Mouse (Mus musculus) testis, adult 2 months (tissue): ENCODE measurements around the gene Bace1. TPM values are rescaled to one million over a fixed set of nuclear protein-coding genes. Genes with fewer than 3 reads are reported as not detected.

Experiments
- H3K27ac ChIP-seq: fragments of 200-500 bp; 2 replicates; pipeline ENCODE4 v1.5.1; 2012; ENCODE audit warnings: low read depth, low read length; ENCODE audit not compliant: control insufficient read depth, insufficient read depth
- H3K27me3 ChIP-seq: fragments of 200-500 bp; 2 replicates; pipeline ENCODE4 v1.6.1; 2012; ENCODE audit warnings: mild to moderate bottlenecking, low read length, moderate library complexity; ENCODE audit not compliant: control insufficient read depth, insufficient read depth
- H3K36me3 ChIP-seq: fragments of 200-500 bp; 2 replicates; pipeline ENCODE4 v1.6.1; 2012; ENCODE audit warnings: mild to moderate bottlenecking, low read length; ENCODE audit not compliant: control insufficient read depth, insufficient read depth
- H3K4me1 ChIP-seq: fragments of 200-500 bp; 2 replicates; pipeline ENCODE4 v1.6.1; 2012; ENCODE audit warnings: low read length; ENCODE audit not compliant: control insufficient read depth, insufficient read depth
- H3K4me3 ChIP-seq: fragments of 200-500 bp; 2 replicates; pipeline ENCODE4 v1.5.1; 2012; ENCODE audit warnings: low read depth, mild to moderate bottlenecking, low read length, moderate library complexity, mixed read lengths; ENCODE audit not compliant: control insufficient read depth
- CTCF ChIP-seq: fragments of 200-500 bp; IDR thresholded peaks from 2 replicates; pipeline ENCODE4 v1.5.1; 2012; ENCODE audit warnings: low read depth, mild to moderate bottlenecking, inconsistent platforms, low read length, moderate library complexity; ENCODE audit not compliant: control insufficient read depth, insufficient read depth, insufficient replicate concordance
- POLR2A ChIP-seq: fragments of 200-500 bp; IDR thresholded peaks from 2 replicates; pipeline ENCODE4 v1.6.1; 2012; ENCODE audit warnings: low read depth, mild to moderate bottlenecking, inconsistent platforms, low read length, moderate library complexity; ENCODE audit not compliant: control insufficient read depth
- polyA plus RNA-seq: library from polyadenylated mRNA; depleted of rRNA; stranded (reverse); fragments of >200 nt; gene quantifications from 2 replicates; pipeline ENCODE4 v1.2.3, GENCODE M21; 2012

Gene Bace1
- polyA plus RNA-seq, 1 experiment, result 0.75 TPM

GRCm38 (mm10) chr9:45799402-45799801 lies 39.0 kb upstream of the Bace1 start:
- Histone ChIP-seq H3K36me3 (no peaks in the 10 kb centered on the region; the same call in 1 of the 2 replicates), H3K27ac (no peak overlapping the region), H3K4me3 (no peak overlapping the region)

GRCm38 (mm10) chr9:45803070-45803774 lies 35.2 kb upstream of the Bace1 start:
- Histone ChIP-seq H3K4me1 (no peaks in the 10 kb centered on the region), H3K4me3 (no peak overlapping the region), H3K27ac (no peak overlapping the region), H3K27me3 (no peaks in the 10 kb centered on the region), H3K36me3 (no peaks in the 10 kb centered on the region; the same call in 1 of the 2 replicates)
- TF ChIP-seq CTCF, result no peak
- no peak for TF ChIP-seq POLR2A

More at GRCm38 (mm10) chr9:45799402-45799801, 39.0 kb upstream of the Bace1 start:
- TF ChIP-seq POLR2A, result no peak
- TF ChIP-seq CTCF, result no peak
- Histone ChIP-seq H3K27me3 (no peaks in the 10 kb centered on the region), H3K4me1 (no peaks in the 10 kb centered on the region)

GRCm38 (mm10) chr9:45806847-45807246 lies 31.5 kb upstream of the Bace1 start:
- no peaks in the 10 kb centered on the region for H3K27me3 ChIP-seq
- no peaks in the 10 kb centered on the region; the same call in 1 of the 2 replicates for H3K36me3 ChIP-seq
- H3K4me3 ChIP-seq, result no peak overlapping the region
- H3K4me1 ChIP-seq, result no peaks in the 10 kb centered on the region
- no peak overlapping the region for H3K27ac ChIP-seq
- no peak for TF ChIP-seq POLR2A
- no peak for TF ChIP-seq CTCF

- Histone ChIP-seq H3K4me1 (no peaks in the 10 kb centered on the region), H3K4me3 (no peak overlapping the region), H3K36me3 (no peaks in the 10 kb centered on the region; the same call in 1 of the 2 replicates), H3K27me3 (no peaks in the 10 kb centered on the region), H3K27ac (no peak overlapping the region)
- TF ChIP-seq POLR2A (no peak), CTCF (no peak)
Observed at GRCm38 (mm10) chr9:45807337-45807736, 31.0 kb upstream of the Bace1 start.

GRCm38 (mm10) chr9:45807761-45808160 lies 30.6 kb upstream of the Bace1 start:
- Histone ChIP-seq H3K36me3 (no peaks in the 10 kb centered on the region; the same call in 1 of the 2 replicates), H3K27me3 (no peaks in the 10 kb centered on the region), H3K27ac (no peak overlapping the region), H3K4me3 (no peak overlapping the region), H3K4me1 (no peaks in the 10 kb centered on the region)
- TF ChIP-seq POLR2A (no peak), CTCF (no peak)

GRCm38 (mm10) chr9:45811946-45812345 lies 26.4 kb upstream of the Bace1 start:
- Histone ChIP-seq H3K27ac (no peak overlapping the region), H3K27me3 (no peaks in the 10 kb centered on the region), H3K36me3 (no peaks in the 10 kb centered on the region; the same call in none of the 2 replicates), H3K4me1 (no peaks in the 10 kb centered on the region), H3K4me3 (no peak overlapping the region)
- no peak for TF ChIP-seq CTCF
- TF ChIP-seq POLR2A, result no peak

GRCm38 (mm10) chr9:45815113-45815512 lies 23.3 kb upstream of the Bace1 start:
- no peaks in the 10 kb centered on the region for H3K4me1 ChIP-seq
- no peak overlapping the region for H3K27ac ChIP-seq
- TF ChIP-seq CTCF (no peak), POLR2A (no peak)
- no peaks in the 10 kb centered on the region; the same call in none of the 2 replicates for H3K36me3 ChIP-seq
- no peaks in the 10 kb centered on the region for H3K27me3 ChIP-seq
- no peak overlapping the region for H3K4me3 ChIP-seq
